Mouse (Mus musculus): ENCODE results near the gene Baz2a.

GRCm38 (mm10) chr10:128058601-128059151 is 32.7 kb upstream of the Baz2a start, which contains the start of gene Ptges3:
- no peak for TF ChIP-seq POLR2AphosphoS2 (IDR thresholded peaks at IDR 0.05; ENCODE audit: low read depth, low read length)
- no peak for TF ChIP-seq ZC3H11A (IDR thresholded peaks at IDR 0.05; ENCODE audit: low read depth, low read length)
- TF ChIP-seq NRF1 (IDR thresholded peaks at IDR 0.05; ENCODE audit: low read depth, low read length) = peak; percentile 92
- TF ChIP-seq USF2 (conservative IDR thresholded peaks at IDR 0.05; ENCODE audit: low read depth, low read length) = no peak
- peak; percentile 73; the same call in 1 of the 2 replicates for TF ChIP-seq MAFK (IDR thresholded peaks at IDR 0.05; ENCODE audit: insufficient replicate concordance, low read length)
- TF ChIP-seq EP300 (IDR thresholded peaks at IDR 0.05; ENCODE audit: low read length) = no peak
- TF ChIP-seq POLR2A (IDR thresholded peaks at IDR 0.05; ENCODE audit: low read depth, low read length) = peak; percentile 96
- no peak for TF ChIP-seq CTCF (conservative IDR thresholded peaks at IDR 0.05 in 1 of 2, IDR thresholded peaks at IDR 0.05 in 1 of 2; ENCODE audit: low read depth in 2 of 2, low read length in 2 of 2)
- no peak for TF ChIP-seq JUND (conservative IDR thresholded peaks at IDR 0.05; ENCODE audit: low read depth, low read length)
- TF ChIP-seq BHLHE40 (IDR thresholded peaks at IDR 0.05; ENCODE audit: low read depth, low read length) = no peak
- no peak; the same call in 1 of the 2 replicates for TF ChIP-seq MEF2A (IDR thresholded peaks at IDR 0.05; ENCODE audit: borderline replicate concordance, low read depth, low read length)
- TF ChIP-seq ELF1 (IDR thresholded peaks at IDR 0.05; ENCODE audit: low read depth, low read length) = peak; percentile 75

All from CH12.LX (cell line).